Mouse (Mus musculus) MEL (cell line): ENCODE data around the gene Ggps1.

Experiments used
- CHD2 ChIP-seq: IDR thresholded peaks from 2 replicates; pipeline ENCODE4 v1.6.1; 2011; ENCODE audit warnings: low read length, improper control_type of control experiment
- CTCF ChIP-seq, 3 experiments: IDR thresholded peaks in 2 of 3; conservative IDR thresholded peaks in 1 of 3; 2 replicates each; pipeline ENCODE4 v1.5.1; 2011 to 2012; ENCODE audit warnings: low read length in 3 of 3, low read depth in 2 of 3, mild to moderate bottlenecking in 2 of 3, improper control_type of control experiment in 1 of 3, inconsistent platforms in 1 of 3, mixed read lengths in 1 of 3, moderate library complexity in 1 of 3; ENCODE audit not compliant: control insufficient read depth in 1 of 3, insufficient read depth in 1 of 3, poor library complexity in 1 of 3, severe bottlenecking in 1 of 3
- E2F4 ChIP-seq: IDR thresholded peaks from 2 replicates; pipeline ENCODE4 v1.6.1; 2011; ENCODE audit warnings: low read depth, low read length, improper control_type of control experiment, borderline replicate concordance
- GATA1 ChIP-seq: IDR thresholded peaks from 2 replicates; pipeline ENCODE4 v1.6.1; 2011; ENCODE audit warnings: low read depth, low read length, improper control_type of control experiment
- MAFK ChIP-seq: IDR thresholded peaks from 2 replicates; pipeline ENCODE4 v1.6.1; 2011; ENCODE audit warnings: low read depth, mild to moderate bottlenecking, low read length, improper control_type of control experiment, borderline replicate concordance

GRCm38 (mm10) chr13:14069291-14069690 lies 6.0 kb upstream of the Ggps1 start:
- TF ChIP-seq E2F4 (no peak), CTCF (IDR thresholded peaks at IDR 0.05 in 2 of 3, conservative IDR thresholded peaks at IDR 0.05 in 1 of 3; ENCODE audit: control insufficient read depth in 1 of 3, insufficient read depth in 1 of 3, low read depth in 2 of 3, low read length in 3 of 3, poor library complexity in 1 of 3, severe bottlenecking in 1 of 3) (no peak), GATA1 (no peak), CHD2 (no peak), MAFK (no peak)
